ENCODE assay signal across 8 mouse cellular contexts in genomic region chr2:172348297-172348950, GRCm38 (mm10). TPM values are rescaled to one million over a fixed set of nuclear protein-coding genes. Genes with fewer than 3 reads are reported as not detected.
DNase-seq lines count a peak whose midpoint lies in the region; ATAC-seq lines count a peak whose summit lies in the region.

No protein-coding gene starts in this region.

- H3K4me2 ChIP-seq in lung, embryonic 15.5 days: peak overlapping the region; percentile 92
- H3K4me2 ChIP-seq in kidney, embryonic 15.5 days: no peak overlapping the region

- peaks cover 50% of the 10 kb centered on the region for H3K4me1 ChIP-seq in lung, embryonic 15.5 days
- H3K4me1 ChIP-seq in kidney, embryonic 15.5 days: peaks cover 24% of the 10 kb centered on the region

- H3K9me3 ChIP-seq in lung, embryonic 15.5 days: no peaks in the 10 kb centered on the region
- H3K9me3 ChIP-seq in kidney, embryonic 15.5 days (replicated peaks): no peaks in the 10 kb centered on the region

- peaks cover 15% of the 10 kb centered on the region; the same call in 1 of the 2 replicates for H3K36me3 ChIP-seq in lung, embryonic 15.5 days
- no peaks in the 10 kb centered on the region; the same call in 1 of the 2 replicates for H3K36me3 ChIP-seq in kidney, embryonic 15.5 days

- H3K4me3 ChIP-seq in lung, embryonic 15.5 days: no peak overlapping the region
- no peak overlapping the region for H3K4me3 ChIP-seq in kidney, embryonic 15.5 days (replicated peaks)

- ATAC-seq in lung, embryonic 15.5 days (ENCODE audit: borderline replicate concordance, extremely low read depth, low FRiP score, low TSS enrichment): peak; percentile 9; the same call in 1 of the 2 replicates
- no peak for ATAC-seq in kidney, embryonic 15.5 days (replicated peaks; ENCODE audit: low FRiP score)

- H3K27me3 ChIP-seq in lung, embryonic 15.5 days: no peaks in the 10 kb centered on the region
- no peaks in the 10 kb centered on the region for H3K27me3 ChIP-seq in kidney, embryonic 15.5 days

- peak overlapping the region; percentile 86 for H3K27ac ChIP-seq in lung, embryonic 15.5 days
- no peak overlapping the region for H3K27ac ChIP-seq in kidney, embryonic 15.5 days

- intact Hi-C loops in heart, postnatal 36 days (cut with DNase I): loop anchor here (2.0 to 10.0 kb wide), 2 partner anchors 22 to 1316 kb away; partner anchors contain the start of genes Aurka and Cstf1

- H3K9ac ChIP-seq in lung, embryonic 15.5 days: no peak overlapping the region
- no peak overlapping the region for H3K9ac ChIP-seq in kidney, embryonic 15.5 days

- 24% methylated on average over 3 of the region's 3 CpGs for WGBS in lung, embryonic 15.5 days
- 44% methylated on average over 3 of the region's 3 CpGs for WGBS in kidney, embryonic 15.5 days

- DNase-seq in spleen, adult 12 weeks (ENCODE audit: low spot score): peak; percentile 57
- DNase-seq in spleen, adult 18-20 months: no peak
- DNase-seq in heart, postnatal 36 days: peak; percentile 11 to 12
- DNase-seq in adrenal gland, adult 8-10 months: no peak
- no peak for DNase-seq in gastrocnemius, postnatal 10 days
- no peak for DNase-seq in thymus, postnatal 0 days (ENCODE audit: low spot score)

RNA-seq across cellular contexts. Expression of gene Fam210b, which starts 3.1 kb away (rescaled TPM):
- total RNA-seq in heart, postnatal 36 days (2021): 1 to 10 TPM; 6.8 to 7.1 TPM
- 36.5 and 39.6 TPM in 2 replicates for polyA plus RNA-seq in lung, embryonic 15.5 days (2015; fragmentation: Nextera tagmentation; extraction: Ambion mirVana)
- total RNA-seq in adrenal gland, adult 8-10 months (2022): 10 to 100 TPM; 28.5 to 34.3 (median 29.9) TPM
- 1 to 10 TPM; 3.2 to 3.3 TPM for total RNA-seq in gastrocnemius, postnatal 10 days (2021)
- 10.4 and 11.9 TPM in 2 replicates for polyA plus RNA-seq in kidney, embryonic 15.5 days (2015; fragmentation: Nextera tagmentation; extraction: Ambion mirVana)
- 4.9 and 5.1 TPM in 2 replicates for polyA plus RNA-seq in thymus, postnatal 0 days (2015; fragmentation: Nextera tagmentation; extraction: Ambion mirVana)

RNA-seq across cellular contexts. Expression of gene Aurka, which starts 21.9 kb away (rescaled TPM):
- 1 to 10 TPM in 1 of 2 experiments, under 1 TPM in 1; 0.95 to 1.1 TPM for total RNA-seq in heart, postnatal 36 days (2021)
- 130 and 138 TPM in 2 replicates for polyA plus RNA-seq in lung, embryonic 15.5 days (2015; fragmentation: Nextera tagmentation; extraction: Ambion mirVana)
- 1 to 10 TPM; 1.8 to 3.2 (median 2.5) TPM for total RNA-seq in adrenal gland, adult 8-10 months (2022)
- 1 to 10 TPM; 6.0 to 7.0 TPM for total RNA-seq in gastrocnemius, postnatal 10 days (2021)
- polyA plus RNA-seq in kidney, embryonic 15.5 days (2015; fragmentation: Nextera tagmentation; extraction: Ambion mirVana): 112 TPM in 2 replicates
- 107 and 108 TPM in 2 replicates for polyA plus RNA-seq in thymus, postnatal 0 days (2015; fragmentation: Nextera tagmentation; extraction: Ambion mirVana)

RNA-seq across cellular contexts. Expression of gene Cstf1, which starts 22.1 kb away (rescaled TPM):
- total RNA-seq in heart, postnatal 36 days (2021): 10 to 100 TPM; 18.2 to 19.6 TPM
- 43.2 and 43.4 TPM in 2 replicates for polyA plus RNA-seq in lung, embryonic 15.5 days (2015; fragmentation: Nextera tagmentation; extraction: Ambion mirVana)
- 10 to 100 TPM; 29.3 to 35.3 (median 33.4) TPM for total RNA-seq in adrenal gland, adult 8-10 months (2022)
- total RNA-seq in gastrocnemius, postnatal 10 days (2021): 10 to 100 TPM; 15.8 to 22.2 TPM
- polyA plus RNA-seq in kidney, embryonic 15.5 days (2015; fragmentation: Nextera tagmentation; extraction: Ambion mirVana): 40.3 and 42.7 TPM in 2 replicates
- 48.5 and 55.2 TPM in 2 replicates for polyA plus RNA-seq in thymus, postnatal 0 days (2015; fragmentation: Nextera tagmentation; extraction: Ambion mirVana)

RNA-seq across cellular contexts. Expression of gene Cass4, which starts 45.2 kb away (rescaled TPM):
- under 1 TPM; 0.36 to 0.46 TPM for total RNA-seq in heart, postnatal 36 days (2021)
- polyA plus RNA-seq in lung, embryonic 15.5 days (2015; fragmentation: Nextera tagmentation; extraction: Ambion mirVana): 5.5 and 6.7 TPM in 2 replicates
- total RNA-seq in adrenal gland, adult 8-10 months (2022): under 1 TPM in 3 of 4 experiments, not detected in 1; 0.12 to 0.25 (median 0.19) TPM
- total RNA-seq in gastrocnemius, postnatal 10 days (2021): under 1 TPM; 0.26 to 0.41 TPM
- 0.15 and 0.29 TPM in 2 replicates for polyA plus RNA-seq in kidney, embryonic 15.5 days (2015; fragmentation: Nextera tagmentation; extraction: Ambion mirVana)
- polyA plus RNA-seq in thymus, postnatal 0 days (2015; fragmentation: Nextera tagmentation; extraction: Ambion mirVana): 2.3 and 2.4 TPM in 2 replicates

Comparison
In these comparisons a context has a peak if more than half of its experiments do, and no peak if none do; other contexts are left out.
1. DNase-seq: peak in spleen, adult 12 weeks (single experiment) and heart, postnatal 36 days (2 of 2); none in spleen, adult 18-20 months (0 of 2), adrenal gland, adult 8-10 months (single experiment), gastrocnemius, postnatal 10 days (single experiment) and thymus, postnatal 0 days (single experiment).